Mouse (Mus musculus) urinary bladder, adult 18-20 months (tissue): ENCODE measurements at regions not wholly inside any gene's neighbourhood (a gene's known extent, or its start where the extent isn't known, plus 50 kb on each side); places are given as distances from the start of the nearest gene placed in this dataset.

Source experiments
- DNase-seq, 2 experiments: peaks; one replicate each; pipeline ENCODE4 v3.0.0; 2022; ENCODE audit warnings: low spot score in 2 of 2, mixed read lengths in 2 of 2

GRCm38 (mm10) chr4:8956312-8957022 lies 717.6 kb upstream of the Car8 start:
- no peak for DNase-seq

GRCm38 (mm10) chr4:8955306-8955705 lies 716.5 kb upstream of the Car8 start:
- DNase-seq, result no peak

- DNase-seq, result peak; percentile 26 to 29
These were observed 715.6 kb upstream of the Car8 start for GRCm38 (mm10) chr4:8954356-8954914.

- no peak for DNase-seq
These were observed 714.3 kb upstream of the Car8 start for GRCm38 (mm10) chr4:8953181-8953580.

GRCm38 (mm10) chr4:8949951-8950350 lies 711.1 kb upstream of the Car8 start:
- no peak for DNase-seq

- DNase-seq, result no peak
These were observed 710.7 kb upstream of the Car8 start for GRCm38 (mm10) chr4:8949537-8949936.

GRCm38 (mm10) chr4:8945116-8945515 lies 706.3 kb upstream of the Car8 start:
- no peak for DNase-seq

GRCm38 (mm10) chr4:8943080-8943479 lies 704.2 kb upstream of the Car8 start:
- no peak for DNase-seq

GRCm38 (mm10) chr4:8938948-8939411 lies 700.1 kb upstream of the Car8 start:
- no peak for DNase-seq

GRCm38 (mm10) chr4:8935899-8936298 lies 697.1 kb upstream of the Car8 start:
- no peak for DNase-seq

- no peak for DNase-seq
These were observed 695.7 kb upstream of the Car8 start for GRCm38 (mm10) chr4:8934541-8934940.

- DNase-seq, result no peak
These were observed 690.5 kb upstream of the Car8 start for GRCm38 (mm10) chr4:8929346-8929745.

GRCm38 (mm10) chr4:8928551-8929305 lies 689.9 kb upstream of the Car8 start:
- no peak for DNase-seq

- no peak for DNase-seq
These were observed 688.5 kb upstream of the Car8 start for GRCm38 (mm10) chr4:8927276-8927906.

- no peak for DNase-seq
These were observed 687.9 kb upstream of the Car8 start for GRCm38 (mm10) chr4:8926642-8927275.

GRCm38 (mm10) chr4:8922695-8923363 lies 684.0 kb upstream of the Car8 start:
- DNase-seq, result no peak

GRCm38 (mm10) chr4:8921477-8922385 lies 682.9 kb upstream of the Car8 start:
- DNase-seq, result no peak

GRCm38 (mm10) chr4:8920306-8920705 lies 681.5 kb upstream of the Car8 start:
- DNase-seq, result no peak

- DNase-seq, result no peak
These were observed 680.6 kb upstream of the Car8 start for GRCm38 (mm10) chr4:8919366-8919984.
